Mouse (Mus musculus) intestine, embryonic 16.5 days (tissue): ENCODE measurements around the gene Sptlc2. TPM values are rescaled to one million over a fixed set of nuclear protein-coding genes. Genes with fewer than 3 reads are reported as not detected.

Experiments used
- ATAC-seq: fragments of 200-750 bp; cut with Nextera tagmentation; 2 replicates; pipeline ENCODE4 v1.8.0; 2017; ENCODE audit warnings: moderate TSS enrichment, moderate library complexity
- H3K27ac ChIP-seq: fragments of 300-500 bp; sonication (generic); 2 replicates; pipeline ENCODE4 v1.5.1; 2014; ENCODE audit warnings: mild to moderate bottlenecking, low read length
- H3K27me3 ChIP-seq: fragments of 300-500 bp; sonication (generic); replicated peaks from 2 replicates; pipeline ENCODE4 v1.6.1; 2014; ENCODE audit warnings: low read length, control low read depth, mixed read lengths; ENCODE audit not compliant: control insufficient read depth, insufficient read depth
- H3K36me3 ChIP-seq: fragments of 300-500 bp; sonication (generic); 2 replicates; pipeline ENCODE4 v1.6.1; 2014; ENCODE audit warnings: low read length, control low read depth; ENCODE audit not compliant: control insufficient read depth, insufficient read depth
- H3K4me1 ChIP-seq: fragments of 300-500 bp; sonication (generic); 2 replicates; pipeline ENCODE4 v1.6.1; 2014; ENCODE audit warnings: low read length, control low read depth, mixed read lengths; ENCODE audit not compliant: control insufficient read depth, insufficient read depth
- H3K4me2 ChIP-seq: fragments of 300-500 bp; sonication (generic); 2 replicates; pipeline ENCODE4 v1.6.1; 2014; ENCODE audit warnings: low read depth, low read length, control low read depth
- H3K4me3 ChIP-seq: fragments of 300-500 bp; sonication (generic); 2 replicates; pipeline ENCODE4 v1.5.1; 2014; ENCODE audit warnings: mild to moderate bottlenecking, low read length
- H3K9ac ChIP-seq: fragments of 300-500 bp; sonication (generic); 2 replicates; pipeline ENCODE4 v1.6.1; 2014; ENCODE audit warnings: low read depth, low read length
- H3K9me3 ChIP-seq: fragments of 300-500 bp; sonication (generic); 2 replicates; pipeline ENCODE4 v1.6.1; 2016; ENCODE audit warnings: low read length, control low read depth; ENCODE audit not compliant: control insufficient read depth
- WGBS: fragments of 180-500 bp; shearing (Covaris S2); extraction: QIAGEN DNeasy Blood & Tissue Kit; methylation state at CpG from one replicate; pipeline ENCODE4 v1.1.7; 2014; 5-methylcytosine and 5-hydroxymethylcytosine counted together
- polyA plus RNA-seq: library from polyadenylated mRNA; unstranded; fragments of >200 nt; fragmentation: Nextera tagmentation; extraction: Ambion mirVana; gene quantifications from 2 replicates; pipeline ENCODE4 v1.2.1, GENCODE M21; 2015

Sptlc2 gene
- 126 and 133 TPM in 2 replicates for polyA plus RNA-seq

GRCm38 (mm10) chr12:87388122-87388774, at the start of gene Sptlc2:
TSS of gene Sptlc2 (minus strand) at chr12:87388355.
- under 1% methylated on average over 45 of the region's 45 CpGs for WGBS
- H3K27me3 ChIP-seq, result no peaks in the 10 kb centered on the region
- H3K27ac ChIP-seq, result peak within 1 kb of the TSS; percentile 94
- no peaks in the 10 kb centered on the region for H3K36me3 ChIP-seq
- peak within 1 kb of the TSS; percentile 99 for H3K4me3 ChIP-seq
- peaks cover 10% of the 10 kb centered on the region for H3K4me1 ChIP-seq
- peak within 1 kb of the TSS; percentile 86 for H3K4me2 ChIP-seq
- peak; percentile 99 for ATAC-seq
- H3K9me3 ChIP-seq, result no peaks in the 10 kb centered on the region
- peak within 1 kb of the TSS; percentile 98 for H3K9ac ChIP-seq

GRCm38 (mm10) chr12:87428885-87429284, 40.7 kb upstream of the Sptlc2 start:
- WGBS, result 80% methylated on average over 8 of the region's 8 CpGs
- Histone ChIP-seq H3K36me3 (peaks cover 35% of the 10 kb centered on the region), H3K4me2 (no peak overlapping the region), H3K27me3 (no peaks in the 10 kb centered on the region), H3K4me1 (no peaks in the 10 kb centered on the region), H3K27ac (no peak overlapping the region), H3K9ac (no peak overlapping the region), H3K9me3 (no peaks in the 10 kb centered on the region), H3K4me3 (no peak overlapping the region)
- no peak for ATAC-seq

- ATAC-seq, result no peak
- H3K4me3 ChIP-seq, result no peak overlapping the region
- H3K4me2 ChIP-seq, result no peak overlapping the region
- 88% methylated on average over 2 of the region's 2 CpGs for WGBS
- no peak overlapping the region for H3K27ac ChIP-seq
- no peak overlapping the region for H3K9ac ChIP-seq
- no peaks in the 10 kb centered on the region for H3K9me3 ChIP-seq
- H3K27me3 ChIP-seq, result no peaks in the 10 kb centered on the region
- H3K36me3 ChIP-seq, result peaks cover 35% of the 10 kb centered on the region
- H3K4me1 ChIP-seq, result no peaks in the 10 kb centered on the region
These were observed 40.1 kb upstream of the Sptlc2 start for GRCm38 (mm10) chr12:87428295-87428694.

GRCm38 (mm10) chr12:87426354-87427031, 38.3 kb upstream of the Sptlc2 start:
- Histone ChIP-seq H3K4me3 (no peak overlapping the region), H3K27me3 (no peaks in the 10 kb centered on the region), H3K4me2 (no peak overlapping the region), H3K4me1 (no peaks in the 10 kb centered on the region), H3K9ac (no peak overlapping the region), H3K27ac (no peak overlapping the region), H3K9me3 (no peaks in the 10 kb centered on the region), H3K36me3 (peaks cover 24% of the 10 kb centered on the region)
- WGBS, result 89% methylated on average over 5 of the region's 5 CpGs
- no peak for ATAC-seq

- whole genome bisulfite sequencing, result 45% methylated on average over 3 of the region's 3 CpGs
- Histone ChIP-seq H3K9ac (no peak overlapping the region), H3K27ac (no peak overlapping the region), H3K4me3 (no peak overlapping the region), H3K9me3 (no peaks in the 10 kb centered on the region), H3K4me1 (no peaks in the 10 kb centered on the region), H3K27me3 (no peaks in the 10 kb centered on the region), H3K4me2 (no peak overlapping the region), H3K36me3 (peaks cover 17% of the 10 kb centered on the region)
- ATAC-seq, result no peak
These were observed 36.4 kb upstream of the Sptlc2 start for GRCm38 (mm10) chr12:87424516-87424915.

GRCm38 (mm10) chr12:87423700-87424099, 35.5 kb upstream of the Sptlc2 start:
- no peaks in the 10 kb centered on the region for H3K9me3 ChIP-seq
- no peak overlapping the region for H3K4me3 ChIP-seq
- H3K27ac ChIP-seq, result no peak overlapping the region
- no peaks in the 10 kb centered on the region for H3K4me1 ChIP-seq
- no peak for ATAC-seq
- peaks cover 10% of the 10 kb centered on the region for H3K36me3 ChIP-seq
- H3K27me3 ChIP-seq, result no peaks in the 10 kb centered on the region
- H3K9ac ChIP-seq, result no peak overlapping the region
- H3K4me2 ChIP-seq, result no peak overlapping the region
- WGBS, result 37% methylated on average over 1 of the region's 1 CpGs

DNA sequence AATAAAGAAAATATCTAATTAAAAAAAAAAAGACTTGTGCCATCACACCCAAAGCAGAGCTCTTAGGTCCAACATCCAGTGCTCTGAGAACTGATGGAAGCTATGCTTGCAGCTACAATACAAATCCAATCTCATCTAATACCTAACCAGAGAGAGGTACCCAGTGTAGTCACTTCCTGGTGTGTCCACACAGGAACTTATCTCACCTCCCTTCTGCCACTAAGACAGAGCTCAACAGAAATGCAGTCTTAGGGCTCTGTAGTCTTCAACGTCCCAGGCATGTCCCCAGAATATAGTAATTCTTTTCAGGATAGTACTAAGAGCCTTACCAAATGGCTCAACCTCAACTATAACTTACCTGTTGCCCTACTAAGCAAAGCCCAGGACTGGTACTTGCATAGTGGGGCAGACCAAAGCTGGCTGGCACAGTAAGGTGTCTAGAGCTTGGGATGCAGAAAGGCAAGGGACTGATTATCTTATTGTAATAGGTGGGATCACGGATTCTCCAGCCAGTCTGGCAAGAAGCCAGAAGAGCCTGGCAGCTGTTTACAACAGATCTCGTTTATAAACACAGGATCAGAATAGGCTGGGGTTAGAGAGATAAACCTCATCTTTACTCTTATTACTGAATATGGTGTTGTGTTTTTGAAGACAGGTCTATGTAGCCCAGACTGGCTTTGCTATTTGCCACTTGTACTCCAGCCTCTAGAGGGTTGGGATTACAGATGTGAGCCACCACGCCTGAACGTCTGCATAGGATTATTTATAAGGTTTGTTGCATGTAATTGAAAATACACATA, 33.8 kb upstream of the Sptlc2 start:
- Histone ChIP-seq H3K4me1 (no peaks in the 10 kb centered on the region), H3K27ac (no peak overlapping the region), H3K36me3 (peaks cover 5% of the 10 kb centered on the region), H3K4me2 (no peak overlapping the region), H3K4me3 (no peak overlapping the region), H3K9me3 (no peaks in the 10 kb centered on the region), H3K9ac (no peak overlapping the region), H3K27me3 (no peaks in the 10 kb centered on the region)
- ATAC-seq, result 0 out of 2 replicates have a peak, but pooled peaks have one; percentile 8
- WGBS, result 55% methylated on average over 5 of the region's 5 CpGs

- WGBS, result 58% methylated on average over 12 of the region's 12 CpGs
- 0 out of 2 replicates have a peak, but pooled peaks have one; percentile 21 for ATAC-seq
- Histone ChIP-seq H3K4me3 (no peak overlapping the region), H3K9ac (no peak overlapping the region), H3K27me3 (no peaks in the 10 kb centered on the region), H3K4me1 (no peaks in the 10 kb centered on the region), H3K27ac (no peak overlapping the region), H3K36me3 (peaks cover 5% of the 10 kb centered on the region), H3K9me3 (no peaks in the 10 kb centered on the region), H3K4me2 (no peak overlapping the region)
These were observed 31.9 kb upstream of the Sptlc2 start for GRCm38 (mm10) chr12:87419974-87420485.

DNA sequence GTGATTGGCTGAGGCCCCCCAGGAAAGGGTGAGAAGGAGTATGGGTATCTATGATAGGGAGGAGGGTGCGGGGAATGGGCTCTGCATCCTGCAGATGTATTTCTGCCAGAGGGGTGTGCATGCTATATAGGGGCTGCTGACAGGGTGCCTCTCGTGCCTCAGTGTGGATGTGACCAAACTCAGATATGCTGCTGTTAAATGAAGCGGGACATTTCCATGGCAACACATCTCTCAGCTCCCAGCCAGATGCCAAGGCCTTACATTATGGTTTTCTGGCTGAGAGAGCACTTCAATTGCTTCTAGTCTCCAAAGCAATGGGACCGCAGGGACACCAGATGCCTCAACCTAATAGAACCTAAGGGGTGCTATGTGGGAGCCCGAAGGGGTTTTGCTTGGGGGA, 30.8 kb upstream of the Sptlc2 start:
- Histone ChIP-seq H3K4me3 (no peak overlapping the region), H3K4me1 (no peaks in the 10 kb centered on the region), H3K9ac (no peak overlapping the region), H3K36me3 (peaks cover 5% of the 10 kb centered on the region), H3K4me2 (no peak overlapping the region), H3K27ac (no peak overlapping the region), H3K27me3 (no peaks in the 10 kb centered on the region), H3K9me3 (no peaks in the 10 kb centered on the region)
- no peak for ATAC-seq
- 76% methylated on average over 5 of the region's 5 CpGs for WGBS
